Mouse (Mus musculus) mouse embryonic stem cell (cell line): Measurements from ENCODE around the gene Gm7257.

Source experiments
- in situ Hi-C, 2 experiments: fragments of 300-500 bp; cut with MboI; formaldehyde crosslinking; loops; 1 replicate in 1 of 2; 3 replicates in 1 of 2; pipeline ENCODE4 v1.14.3; 2019 to 2020; ENCODE audit warnings: low sequenced_read_pairs in 2 of 2, low pct_unique_long_range_greater_than_20kb in 1 of 2, mixed read lengths in 1 of 2; ENCODE audit not compliant: unreplicated experiment in 1 of 2

Gene Gm7257

DNA sequence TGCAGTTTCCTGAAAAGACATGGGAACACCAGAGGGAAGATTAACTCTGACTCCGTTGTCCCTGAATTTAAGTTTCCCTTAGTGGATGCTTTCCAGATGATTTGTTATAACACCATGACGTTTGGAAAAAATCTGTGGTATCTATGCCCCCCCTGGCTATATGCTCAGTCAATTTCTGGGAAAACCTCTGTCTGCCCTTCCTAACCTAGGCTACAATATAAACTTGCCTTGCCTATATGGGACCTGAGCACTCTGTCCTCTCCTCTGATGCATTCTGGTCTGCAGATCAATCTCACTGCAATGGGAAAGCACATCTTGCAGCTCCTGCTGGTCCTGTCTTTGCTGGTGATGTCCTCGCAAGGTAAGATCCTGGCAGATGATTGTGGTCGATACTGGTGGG lies at the start of gene Gm7257:
Gene Gm7257, plus strand, starts transcription at position 301 of the 400 bp plus-strand sequence.
- in situ Hi-C loops, result loop anchor here (25.0 kb wide), 2 partner anchors 256 to 456 kb away; partner anchors contain the start of gene Acrv1 (in 1 of the 2)

DNA sequence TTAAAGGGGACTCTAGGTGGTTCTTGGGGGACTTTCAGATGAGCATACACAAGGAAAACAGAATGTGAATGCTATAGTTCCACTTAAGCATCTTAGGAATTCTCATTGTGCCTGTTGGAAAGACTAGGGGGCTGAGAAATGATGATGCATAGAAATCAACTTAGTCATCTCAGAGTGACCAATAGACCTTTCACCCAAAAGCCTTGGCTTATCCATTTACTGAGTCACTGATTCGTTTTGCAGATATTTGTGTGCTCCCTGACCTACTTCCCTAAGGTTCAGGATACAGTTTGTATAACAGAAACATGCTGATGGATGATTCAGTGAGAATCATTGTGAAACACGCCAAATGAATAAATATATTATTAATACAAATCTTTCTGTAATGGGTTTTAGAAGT lies 28.7 kb upstream of the Gm7257 start:
- in situ Hi-C loops, result no loop called here

DNA sequence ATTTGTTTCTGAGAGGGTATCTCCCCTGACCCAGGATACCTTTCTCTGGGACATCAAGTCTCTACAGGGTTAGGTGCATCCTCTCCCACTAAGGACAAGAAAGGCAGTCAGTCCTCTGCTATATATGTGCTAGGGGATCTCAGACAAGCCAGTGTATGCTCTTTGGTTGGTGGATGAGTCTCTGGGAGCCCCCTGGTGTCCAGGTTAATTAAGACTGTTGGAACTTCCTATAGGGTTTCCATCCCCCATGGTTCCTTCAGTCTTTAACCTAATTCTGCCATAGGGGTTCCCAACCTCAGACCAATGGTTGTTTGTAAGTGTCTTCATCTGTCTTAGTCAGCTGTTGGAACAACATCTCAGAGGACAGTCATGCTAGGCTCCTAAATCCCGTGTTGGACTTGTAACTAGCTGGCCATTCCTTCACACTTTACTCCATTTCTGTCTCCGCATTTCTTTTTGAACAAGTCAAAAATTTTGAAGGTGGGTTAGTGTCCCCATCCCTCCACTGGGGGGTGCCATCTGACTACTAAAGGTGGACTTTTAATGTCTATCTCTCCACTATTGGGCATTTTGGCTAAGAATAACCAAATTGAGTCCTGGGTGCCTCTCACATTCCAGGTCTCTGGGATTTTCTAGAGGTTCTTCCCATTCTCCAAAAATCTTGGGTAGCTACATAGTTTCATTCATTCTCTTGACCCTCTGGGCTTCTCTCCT lies 3.5 kb downstream of the Gm7257 start:
- in situ Hi-C loops, result loop anchor here (25.0 kb wide), 2 partner anchors 252 to 452 kb away; partner anchors contain the start of gene Acrv1 (in 1 of the 2)

DNA sequence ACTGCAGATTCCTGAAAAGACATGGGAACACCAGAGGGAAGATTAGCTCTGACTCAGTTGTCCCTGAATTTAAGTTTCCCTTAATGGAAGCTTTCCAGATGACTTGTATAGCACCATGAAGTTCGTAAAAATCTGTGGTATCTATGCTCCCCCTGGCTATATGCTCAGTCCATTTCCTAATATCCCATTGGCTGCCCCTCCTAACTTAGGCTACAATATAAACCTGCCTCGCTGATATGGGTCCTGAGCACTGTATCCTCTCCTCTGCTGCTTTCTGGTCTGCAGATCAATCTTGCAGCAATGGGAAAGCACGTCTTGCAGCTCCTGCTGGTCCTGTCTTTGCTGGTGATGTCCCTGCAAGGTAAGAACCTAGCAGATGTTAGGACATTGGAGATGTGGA lies 43.7 kb downstream of the Gm7257 start, which contains the start of gene Gm9513:
Gene Gm9513, plus strand, starts transcription at position 301 of the 400 bp plus-strand sequence.
- in situ Hi-C loops, result no loop called here
